Mouse (Mus musculus) CD4-positive helper T cell, adult 2 months (primary cell): ENCODE data around the gene Hps3.
"Not testable (repeated sequence)": the region's sequence is repeated elsewhere in the genome, so short reads cannot be mapped to it uniquely, and the experiment has no call there.

Experiments
- DNase-seq: peaks from one replicate; pipeline ENCODE4 v3.0.0-alpha.2; 2012; ENCODE audit warnings: low read depth, missing footprints, low spot score

Hps3 gene

DNA sequence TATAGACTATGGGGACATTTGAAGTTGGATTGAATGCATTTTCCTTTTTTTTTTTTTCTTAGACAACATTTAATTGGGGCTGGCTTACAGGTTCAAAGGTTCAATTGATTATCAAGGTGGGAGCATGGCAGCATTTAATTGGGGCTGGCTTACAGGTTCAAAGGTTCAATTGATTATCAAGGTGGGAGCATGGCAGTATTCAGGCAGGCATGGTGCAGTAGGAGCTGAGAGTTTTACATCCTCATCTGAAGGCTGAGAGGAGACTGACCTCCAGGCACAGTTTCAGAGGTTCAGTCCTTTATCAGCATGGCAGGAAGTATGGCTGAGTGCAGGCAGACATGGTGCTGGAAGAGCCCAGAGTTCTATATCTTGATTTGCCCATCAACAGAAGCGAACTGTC, 85.7 kb downstream of the Hps3 start:
- DNase-seq: not testable (repeated sequence)

- no peak for DNase-seq
Observed at GRCm38 (mm10) chr3:19948552-19948951, 86.6 kb downstream of the Hps3 start.
